Mouse (Mus musculus) G1E-ER4 (cell line): Measurements from ENCODE around the gene Hus1b. TPM values are rescaled to one million over a fixed set of nuclear protein-coding genes. Genes with fewer than 3 reads are reported as not detected.

Source experiments
- GATA1 ChIP-seq: IDR thresholded peaks from one replicate; pipeline ENCODE4 v1.8.0; 2012; ENCODE audit warnings: low read length, inconsistent platforms
- polyA plus RNA-seq: library from polyadenylated mRNA; stranded (reverse); fragments of >175 nt; gene quantifications from 2 replicates; pipeline ENCODE4 v1.2.3, GENCODE M21; 2012

Hus1b gene
- polyA plus RNA-seq, 1 experiment, result not detected

DNA sequence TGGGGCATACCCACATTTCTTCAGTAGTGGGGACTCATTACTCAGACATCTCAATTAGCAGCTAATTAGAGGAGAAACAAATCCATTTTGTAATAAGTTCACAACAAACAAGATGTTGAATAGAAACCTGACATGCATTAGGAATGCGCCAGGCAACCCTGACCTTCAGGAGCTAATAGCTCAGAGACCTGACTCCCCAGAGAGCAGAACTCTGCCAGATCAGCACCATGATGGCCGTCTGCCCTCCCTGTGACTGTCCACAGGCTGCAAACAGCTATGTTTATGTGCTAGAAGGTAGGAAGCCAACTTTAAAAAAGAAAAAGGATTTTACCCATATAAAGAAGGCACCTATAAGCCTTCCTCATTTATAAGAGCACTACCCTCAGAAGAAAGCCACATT, 45.3 kb downstream of the Hus1b start:
- no peak for TF ChIP-seq GATA1

DNA sequence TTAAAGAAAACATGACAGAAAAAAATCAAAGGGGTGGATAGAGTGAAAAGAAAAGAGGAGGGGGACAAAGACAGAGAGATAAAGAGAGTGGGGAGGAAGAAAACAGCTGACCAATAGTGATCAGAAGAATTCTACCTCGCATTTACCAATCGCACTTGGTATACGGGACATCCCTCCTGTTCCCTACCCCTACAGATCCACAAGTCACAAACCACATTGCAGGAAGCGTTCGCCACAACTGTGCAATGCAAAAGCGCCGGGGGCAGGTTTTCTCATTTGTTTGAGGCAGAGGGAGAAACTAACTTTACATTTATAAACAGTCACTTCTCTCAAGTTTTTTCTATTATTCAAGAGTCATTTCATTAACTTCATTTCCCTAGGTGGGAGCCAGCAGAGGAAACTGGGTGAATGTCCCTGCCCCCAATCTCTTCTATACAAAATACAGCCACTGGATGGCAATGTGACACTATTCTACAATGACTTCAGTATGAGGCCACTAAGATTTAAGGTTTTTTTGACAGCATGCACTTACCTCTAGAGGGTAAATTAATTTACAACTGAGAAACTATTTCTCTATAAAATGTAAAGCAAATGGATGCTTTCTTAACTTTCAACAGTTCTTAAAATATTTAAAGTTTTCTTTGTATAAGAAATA, 46.0 kb downstream of the Hus1b start:
- no peak for TF ChIP-seq GATA1

Other genes with a start within 250 kb of the Hus1b start
- gene Irf4, start 198.5 kb downstream of the Hus1b start, polyA plus RNA-seq, result not detected in 2 replicates
- gene Exoc2, start 26.3 kb upstream of the Hus1b start, polyA plus RNA-seq, result 6.0 and 6.1 TPM in 2 replicates
- not detected in 2 replicates for gene Gm5447, start 26.4 kb upstream of the Hus1b start, polyA plus RNA-seq